Mouse (Mus musculus) CH12F3 (cell line): Measurements from ENCODE around the gene Gm20388.
"Not testable (repeated sequence)": the region's sequence is repeated elsewhere in the genome, so short reads cannot be mapped to it uniquely, and the experiment has no call there.

Experiments used
- in situ Hi-C: fragments of 300-500 bp; cut with MboI; formaldehyde crosslinking; loops from 2 replicates; pipeline ENCODE4 v1.14.3; 2020; ENCODE audit warnings: low sequenced_read_pairs

The Gm20388 gene

GRCm38 (mm10) chr8:122610612-122611277, 2700.1 kb downstream of the Gm20388 start:
- in situ Hi-C loops: no loop called here

DNA sequence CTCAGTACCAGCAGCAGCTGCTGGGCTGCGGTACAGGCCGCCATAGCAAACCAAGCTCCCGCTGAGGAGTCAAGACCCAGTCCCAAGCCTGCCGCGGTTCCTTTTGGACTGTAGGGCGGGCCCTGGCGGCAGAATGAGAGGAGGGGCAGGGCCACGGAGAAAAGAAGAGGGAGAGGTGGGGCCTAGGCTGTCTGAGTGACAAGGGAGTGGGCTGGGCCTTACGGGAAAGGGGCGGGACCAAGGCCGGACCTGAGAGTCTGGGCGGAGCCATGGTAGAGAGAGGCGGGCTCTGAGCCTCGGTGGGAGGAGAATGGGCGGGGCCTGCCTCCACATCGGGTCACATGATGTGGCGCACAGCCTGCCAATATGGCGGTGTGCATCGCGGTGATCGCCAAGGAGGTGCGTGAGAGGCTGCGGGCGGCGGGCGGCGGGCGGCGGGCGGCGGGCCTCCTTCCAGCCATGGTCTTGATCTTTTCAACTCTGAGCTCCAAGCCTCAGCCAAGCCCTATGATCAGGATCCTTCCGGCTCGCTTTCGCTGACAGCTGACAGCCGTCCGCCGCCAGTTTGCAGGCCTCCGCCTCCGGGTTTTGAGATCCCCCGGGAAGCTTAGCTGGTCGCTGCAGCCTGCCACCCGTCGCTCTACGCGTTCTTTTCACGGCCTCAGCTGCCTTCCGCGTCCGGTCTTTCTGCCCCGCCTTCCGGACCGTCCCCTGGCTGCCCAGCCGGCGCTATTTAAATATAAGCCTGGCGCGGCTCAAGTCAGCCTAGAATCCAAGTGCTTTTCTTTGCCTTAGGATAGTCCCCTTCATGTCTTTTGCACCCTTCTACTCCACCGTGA, 2700.9 kb downstream of the Gm20388 start, which contains the start of the genes Galns and Trappc2l:
Galns (minus strand) TSS at position 169 of the 839 bp plus-strand sequence.
Trappc2l (plus strand) TSS at position 346 of the 839 bp plus-strand sequence.
- in situ Hi-C loops: no loop called here

- in situ Hi-C loops: no loop called here
Observed at GRCm38 (mm10) chr8:122616181-122616905, 2705.7 kb downstream of the Gm20388 start.

- in situ Hi-C loops: no loop called here
Observed at GRCm38 (mm10) chr8:122617947-122618546, 2707.4 kb downstream of the Gm20388 start.

- in situ Hi-C loops: no loop called here
Observed at GRCm38 (mm10) chr8:122618660-122619378, 2708.2 kb downstream of the Gm20388 start.

GRCm38 (mm10) chr8:122620446-122620845, 2709.8 kb downstream of the Gm20388 start:
- in situ Hi-C loops: loop anchor here (5.0 kb wide), 1 partner anchor 197 kb away; no protein-coding TSS in a partner anchor

- in situ Hi-C loops: loop anchor here (5.0 kb wide), 1 partner anchor 195 kb away; no protein-coding TSS in a partner anchor
Observed at GRCm38 (mm10) chr8:122622727-122623126, 2712.1 kb downstream of the Gm20388 start, which contains the start of gene Pabpn1l. TSS of gene Pabpn1l (minus strand) at chr8:122622739.

GRCm38 (mm10) chr8:122623844-122624642, 2713.4 kb downstream of the Gm20388 start:
- in situ Hi-C loops: loop anchor here (5.0 kb wide), 1 partner anchor 193 kb away; no protein-coding TSS in a partner anchor

DNA sequence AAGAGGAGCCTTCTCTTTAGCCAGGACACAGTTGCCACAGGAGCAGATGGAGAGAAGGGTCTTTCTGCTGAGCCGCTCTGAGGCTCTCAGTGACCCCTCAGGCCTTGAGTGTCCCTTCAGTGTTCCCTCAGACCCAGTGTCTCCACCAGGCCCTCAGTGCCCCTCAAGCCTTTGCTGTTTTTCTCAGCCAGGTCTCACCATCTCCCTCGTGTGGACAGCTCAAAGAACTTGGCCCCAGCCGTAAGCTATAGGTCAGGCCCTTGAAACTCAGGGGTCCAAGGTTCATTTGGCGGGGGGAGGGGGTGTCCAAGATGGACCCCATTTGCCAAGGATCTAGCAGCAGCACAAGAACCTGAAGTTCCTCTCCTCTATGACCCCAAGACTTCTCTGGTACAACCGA, 2714.0 kb downstream of the Gm20388 start:
- in situ Hi-C loops: loop anchor here (5.0 kb wide), 1 partner anchor 193 kb away; no protein-coding TSS in a partner anchor

DNA sequence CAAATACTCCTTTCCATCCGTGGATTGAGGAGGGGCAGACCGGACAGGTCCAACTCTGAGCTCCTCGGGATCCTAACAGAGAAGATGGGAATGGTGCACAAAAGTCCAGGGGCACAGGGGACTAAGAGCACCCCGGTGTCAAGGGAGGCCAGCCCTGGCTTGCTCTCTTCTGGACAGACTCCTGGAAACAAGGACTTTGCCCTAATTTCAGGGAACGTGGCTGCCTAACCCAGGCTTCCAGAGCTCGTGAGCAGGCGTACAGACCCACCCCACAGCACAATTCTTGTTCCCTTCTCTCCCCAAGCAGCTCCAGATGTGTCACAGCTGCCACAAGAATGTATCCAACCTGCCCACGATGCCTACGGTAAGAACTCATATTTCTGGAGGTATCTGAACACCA, 2715.2 kb downstream of the Gm20388 start:
- in situ Hi-C loops: no loop called here

DNA sequence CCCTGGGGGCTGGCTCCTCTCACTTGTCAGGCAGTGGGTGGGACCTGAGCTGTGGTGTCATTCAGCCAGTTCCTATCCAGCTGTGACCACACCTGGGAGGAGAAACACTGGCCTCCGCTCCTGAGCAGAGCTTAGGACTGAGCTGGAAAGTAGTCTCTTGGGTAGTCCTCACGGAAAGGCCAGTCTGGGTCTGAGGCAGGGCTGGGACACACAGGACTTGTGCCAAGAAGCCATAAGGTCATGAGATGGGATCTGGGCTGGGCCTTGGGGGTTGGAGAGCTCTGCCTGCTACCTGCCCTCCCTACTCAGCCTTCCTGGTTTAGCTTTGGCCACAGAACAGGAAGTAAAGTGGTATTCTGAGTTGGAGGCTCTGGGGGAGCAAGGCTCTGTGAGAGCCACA, 2716.3 kb downstream of the Gm20388 start:
- in situ Hi-C loops: no loop called here

GRCm38 (mm10) chr8:122629388-122629787, 2718.7 kb downstream of the Gm20388 start:
- in situ Hi-C loops: no loop called here

GRCm38 (mm10) chr8:122630696-122631095, 2720.1 kb downstream of the Gm20388 start:
- in situ Hi-C loops: no loop called here

GRCm38 (mm10) chr8:122632134-122632533, 2721.5 kb downstream of the Gm20388 start:
- in situ Hi-C loops: not testable (repeated sequence)

- in situ Hi-C loops: no loop called here
Observed at GRCm38 (mm10) chr8:122633205-122633604, 2722.6 kb downstream of the Gm20388 start.

DNA sequence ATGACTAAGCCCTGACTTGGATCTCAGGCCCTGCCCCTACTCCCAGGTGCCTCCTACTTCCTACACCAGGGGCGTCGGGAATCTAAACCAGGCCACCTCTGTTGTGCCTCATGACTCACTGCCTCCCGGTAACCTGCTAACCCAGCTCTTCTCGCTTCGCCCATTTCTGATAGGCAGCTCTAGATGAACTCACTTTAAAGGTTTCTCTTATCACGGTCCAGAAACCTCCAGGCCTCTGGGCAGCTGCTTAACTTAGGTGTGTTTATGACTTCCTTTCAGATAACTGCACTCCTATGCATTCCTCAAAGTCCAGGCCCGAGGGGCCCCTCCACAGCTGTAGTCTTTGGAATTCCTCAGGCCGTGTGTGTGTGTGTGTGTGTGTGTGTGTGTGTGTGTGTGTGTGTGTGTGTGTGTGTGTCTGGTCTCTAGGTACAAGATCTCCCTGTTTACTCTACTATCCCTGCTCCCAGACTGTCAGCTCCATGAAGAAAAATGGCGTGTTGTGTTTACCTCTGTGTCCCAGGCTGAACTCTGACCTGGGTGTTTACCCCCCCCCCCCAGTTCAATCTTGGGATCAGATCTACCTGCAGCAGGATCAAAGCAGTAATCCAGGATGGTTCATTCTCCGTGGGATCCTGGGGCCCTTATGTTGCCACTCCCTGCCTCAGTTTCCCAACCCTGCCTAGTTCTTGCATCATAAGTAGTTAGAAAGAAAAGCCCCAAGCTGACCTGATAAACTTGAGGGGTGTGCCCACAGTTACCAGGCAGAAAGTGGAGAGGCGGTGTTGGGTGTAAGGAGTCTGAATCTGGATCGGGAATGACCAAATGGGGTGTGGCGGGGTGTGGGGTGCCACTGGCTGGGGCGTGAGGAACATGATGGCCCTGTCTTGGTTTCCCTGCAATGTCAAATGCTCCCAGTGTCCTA, 2725.5 kb downstream of the Gm20388 start:
- in situ Hi-C loops: no loop called here

- in situ Hi-C loops: no loop called here
Observed at GRCm38 (mm10) chr8:122636803-122637175, 2726.1 kb downstream of the Gm20388 start.

DNA sequence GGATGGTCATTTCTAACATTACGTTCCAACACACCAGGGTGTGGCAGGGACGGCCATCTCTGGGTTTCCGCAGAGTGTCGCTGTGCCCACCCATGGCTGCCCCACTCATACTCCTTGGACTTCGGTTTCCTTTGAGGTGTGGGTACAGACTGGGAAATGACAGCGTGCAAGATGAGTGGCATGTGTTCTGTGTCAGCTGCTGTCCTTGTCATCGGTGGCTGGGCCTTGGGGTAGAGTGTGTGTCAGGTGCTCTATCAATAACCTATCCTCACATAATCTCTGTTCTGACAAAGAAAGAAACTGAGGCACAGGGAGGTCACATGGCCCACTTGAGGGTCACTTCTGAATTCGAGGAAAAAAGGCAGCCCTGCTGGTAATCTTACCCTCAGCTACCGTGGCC, 2726.6 kb downstream of the Gm20388 start:
- in situ Hi-C loops: no loop called here
